Mouse (Mus musculus) ZHBTc4 (cell line): ENCODE data around the gene Rhot2.

ENCODE experiments used
- DNase-seq: peaks from one replicate; pipeline ENCODE4 v3.0.0-alpha.2; 2011; ENCODE audit warnings: low read depth, low spot score

Rhot2 gene

DNA sequence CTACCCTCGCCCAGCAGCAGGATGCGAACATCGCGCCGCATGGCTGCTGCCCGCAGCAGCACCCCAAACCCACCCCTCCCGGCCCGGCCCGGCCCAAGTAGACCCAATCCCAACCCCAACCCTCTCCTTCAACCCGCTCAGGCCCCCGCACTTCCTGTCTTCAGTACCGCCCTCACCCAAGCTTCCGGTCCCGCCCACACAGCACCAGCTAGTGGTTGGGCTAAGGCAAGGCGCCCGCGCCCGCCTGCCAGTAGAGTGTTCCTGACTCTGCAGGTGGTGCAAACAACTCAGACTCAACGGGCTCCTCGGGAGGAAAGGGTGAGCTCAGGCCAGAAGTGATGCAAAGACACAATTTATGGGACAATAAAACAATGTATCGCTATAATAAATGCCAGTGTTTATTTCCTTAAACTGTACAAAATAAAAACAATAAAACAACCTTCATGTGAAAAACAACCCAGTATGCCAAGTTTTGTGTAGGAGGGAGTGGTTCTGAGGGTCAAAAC lies at the start of gene Rhot2:
TSS of gene Rhot2 (minus strand) at position 456 of the 506 bp plus-strand sequence.
- DNase-seq = peak; percentile 96

DNA sequence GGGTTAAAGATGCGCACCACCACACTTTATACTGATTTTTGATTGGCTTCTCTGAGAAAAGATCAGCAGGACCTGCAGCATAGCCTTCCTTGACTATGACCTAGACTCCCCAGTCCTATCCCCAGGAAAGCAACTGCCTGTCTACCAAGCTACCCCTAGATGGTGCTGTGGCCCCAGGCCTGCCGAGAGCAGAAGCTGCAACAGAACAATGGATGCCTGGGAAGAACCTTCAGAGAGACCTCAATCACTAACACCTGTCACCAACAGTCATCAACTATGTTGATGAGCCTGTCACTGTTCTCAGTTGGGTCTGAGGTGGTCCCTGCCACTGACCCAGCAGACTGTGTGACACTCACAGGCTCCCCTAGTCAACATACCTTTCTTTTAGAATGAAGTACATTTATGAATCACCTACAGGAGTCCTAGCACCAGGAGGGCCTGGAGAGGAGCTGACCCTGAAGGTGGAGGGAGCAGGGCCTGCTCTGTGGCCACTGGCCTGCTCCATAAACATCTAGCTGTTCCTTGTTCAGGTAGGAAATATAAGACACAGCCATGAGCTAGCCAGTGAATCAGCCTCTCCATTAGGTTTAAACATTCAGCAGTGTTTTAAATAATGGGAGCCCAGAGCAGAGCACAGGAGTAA lies 49.4 kb upstream of the Rhot2 start:
- peak; percentile 83 for DNase-seq

DNA sequence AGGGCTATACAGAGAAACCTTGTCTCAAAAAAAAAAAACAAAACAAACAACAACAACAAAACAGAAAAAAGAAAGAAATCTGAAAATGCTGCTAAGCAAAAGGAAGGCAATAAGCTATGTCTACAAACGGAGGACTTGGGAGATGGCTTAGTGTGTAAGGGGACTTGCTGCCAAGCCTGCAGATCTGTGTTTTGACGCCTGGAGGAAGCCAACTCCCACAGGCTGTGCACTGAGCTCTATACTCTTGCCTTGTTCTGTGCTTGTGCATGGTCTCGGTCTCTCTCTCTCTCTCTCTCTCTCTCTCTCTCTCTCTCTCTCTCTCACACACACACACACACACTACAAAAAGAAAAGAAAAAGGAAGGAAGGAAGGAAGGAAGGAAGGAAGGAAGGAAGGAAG lies 44.2 kb upstream of the Rhot2 start:
- DNase-seq = no peak

DNA sequence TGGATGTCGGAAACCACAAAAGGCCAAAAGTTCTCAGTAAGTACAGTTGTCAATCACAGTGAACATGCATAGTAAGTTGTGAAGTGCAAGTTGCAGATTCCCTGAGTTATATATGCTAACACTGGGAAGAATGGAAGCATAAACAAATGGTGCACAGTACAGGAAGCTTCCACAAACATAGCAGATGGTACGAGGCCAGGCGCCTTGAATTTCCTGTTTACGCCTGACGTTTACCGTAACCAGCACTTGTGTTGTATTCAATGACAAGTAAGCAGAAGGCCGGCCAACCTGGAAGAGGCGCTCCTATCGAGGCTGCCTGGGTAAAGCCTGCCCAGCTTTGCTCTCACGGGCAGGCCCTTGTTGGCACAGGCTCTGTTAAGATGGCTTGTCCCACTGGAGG lies 42.8 kb upstream of the Rhot2 start:
- DNase-seq = no peak

- DNase-seq = no peak
These were observed 42.2 kb upstream of the Rhot2 start for GRCm38 (mm10) chr17:25886806-25887205.

- DNase-seq = peak; percentile 79
These were observed 41.0 kb upstream of the Rhot2 start for GRCm38 (mm10) chr17:25885636-25886035.

DNA sequence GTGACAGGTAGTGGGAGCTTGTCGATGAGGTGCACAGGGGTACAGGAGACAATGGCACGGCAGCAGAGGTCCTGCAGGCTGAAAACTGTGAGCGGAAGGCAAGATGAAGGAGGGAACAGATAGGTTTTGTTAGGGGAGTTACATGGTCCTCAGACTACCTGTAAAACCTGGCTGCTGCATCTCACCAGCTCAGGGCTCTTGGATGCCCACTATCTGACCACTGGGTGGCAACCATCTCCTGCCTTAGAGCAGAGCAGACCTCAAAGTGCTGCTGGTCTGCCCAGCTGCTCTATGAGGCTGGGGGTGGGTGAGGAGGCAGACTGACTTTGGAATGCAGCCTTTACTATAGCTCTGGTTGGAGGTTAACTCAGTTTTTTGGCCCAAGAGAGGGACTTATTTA lies 39.2 kb upstream of the Rhot2 start:
- DNase-seq = no peak

DNA sequence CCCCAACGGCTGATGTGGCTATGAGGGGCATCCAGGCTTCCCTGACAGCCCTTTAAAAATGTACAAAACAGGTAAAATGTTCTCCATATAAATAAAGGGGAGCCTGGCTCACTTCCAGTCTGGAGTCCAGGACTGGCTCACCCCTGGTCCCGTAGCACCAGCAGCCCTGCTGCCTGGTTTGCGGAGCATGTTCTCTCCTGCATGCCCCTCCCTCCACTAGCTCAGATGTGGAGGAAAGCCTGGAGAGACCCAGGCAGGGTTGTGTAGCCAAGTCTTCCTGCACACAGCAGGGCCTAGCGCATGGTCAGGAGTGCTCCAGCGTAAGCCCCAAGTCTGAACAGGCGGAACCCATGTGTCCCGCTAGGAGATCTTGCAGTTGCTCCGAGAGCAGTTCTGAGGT lies 38.6 kb upstream of the Rhot2 start:
- DNase-seq = no peak

- no peak for DNase-seq
These were observed 37.7 kb upstream of the Rhot2 start for GRCm38 (mm10) chr17:25882306-25882705.

- DNase-seq = no peak
These were observed 37.0 kb upstream of the Rhot2 start for GRCm38 (mm10) chr17:25881691-25882090.

- peak; percentile 89 for DNase-seq
These were observed 36.4 kb upstream of the Rhot2 start for GRCm38 (mm10) chr17:25880913-25881641.

DNA sequence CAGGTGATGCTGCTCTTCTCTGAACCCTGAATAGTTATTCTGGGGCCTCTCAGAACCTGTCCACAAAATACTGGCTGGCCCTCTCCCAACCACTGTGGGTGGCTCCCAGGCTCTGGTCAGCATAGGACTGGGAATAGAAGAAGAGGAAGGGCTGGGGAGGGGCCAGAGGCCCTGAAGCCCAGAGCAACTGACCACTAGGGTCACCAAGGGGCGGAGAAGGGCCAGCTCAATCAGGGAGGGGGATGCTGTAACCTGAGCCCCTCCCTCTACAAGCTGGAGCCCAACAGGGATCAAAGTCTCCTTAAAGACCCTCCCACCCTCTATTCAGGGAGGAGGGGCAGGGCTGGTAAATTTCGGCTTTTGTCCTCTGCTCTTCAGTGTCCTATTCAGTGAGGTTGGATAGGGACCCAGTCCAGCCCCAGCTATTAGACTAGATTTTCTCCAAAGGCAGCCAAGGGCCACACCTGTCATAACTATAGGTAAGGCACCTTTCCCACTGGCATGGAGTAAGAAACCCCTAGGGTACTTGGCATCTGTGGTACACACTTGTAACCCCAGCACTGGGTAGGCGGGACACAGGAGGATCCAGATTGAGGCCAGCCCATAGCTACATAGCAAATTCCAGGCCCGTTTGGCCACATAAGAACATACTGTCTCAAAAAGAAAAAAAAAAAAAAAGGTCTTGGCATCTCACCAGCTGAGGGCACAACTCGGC lies 35.7 kb upstream of the Rhot2 start, which contains the start of gene Wfikkn1:
TSS of gene Wfikkn1 (minus strand) at position 663 of the 715 bp plus-strand sequence.
- DNase-seq = no peak

DNA sequence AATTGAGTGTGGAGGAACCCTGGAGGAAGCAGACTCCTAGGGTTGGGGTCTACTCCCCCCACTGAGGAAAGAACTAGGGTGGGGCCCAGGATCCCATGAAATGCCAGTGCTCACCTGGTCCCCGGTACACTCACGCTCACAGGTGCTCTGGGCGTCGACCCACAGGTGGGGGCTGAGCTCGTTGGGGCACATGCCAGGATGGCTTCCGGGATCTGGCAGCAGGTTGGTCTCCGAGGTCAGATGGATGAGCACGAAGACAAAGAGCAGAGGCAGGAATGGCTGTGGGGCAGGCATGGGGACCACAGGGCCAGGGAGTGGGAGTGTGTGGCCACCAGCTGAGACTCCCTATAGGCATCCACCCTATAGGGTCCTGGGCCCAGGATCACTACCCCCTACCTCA lies 35.1 kb upstream of the Rhot2 start:
- no peak for DNase-seq

- peak; percentile 93 for DNase-seq
These were observed 34.6 kb upstream of the Rhot2 start for GRCm38 (mm10) chr17:25879261-25879660.

GRCm38 (mm10) chr17:25878611-25879180 lies 34.0 kb upstream of the Rhot2 start:
- no peak for DNase-seq

GRCm38 (mm10) chr17:25877741-25878610 lies 33.3 kb upstream of the Rhot2 start:
- no peak for DNase-seq

GRCm38 (mm10) chr17:25877025-25877424 lies 32.4 kb upstream of the Rhot2 start:
- no peak for DNase-seq

GRCm38 (mm10) chr17:25876347-25876915 lies 31.8 kb upstream of the Rhot2 start:
- no peak for DNase-seq

DNA sequence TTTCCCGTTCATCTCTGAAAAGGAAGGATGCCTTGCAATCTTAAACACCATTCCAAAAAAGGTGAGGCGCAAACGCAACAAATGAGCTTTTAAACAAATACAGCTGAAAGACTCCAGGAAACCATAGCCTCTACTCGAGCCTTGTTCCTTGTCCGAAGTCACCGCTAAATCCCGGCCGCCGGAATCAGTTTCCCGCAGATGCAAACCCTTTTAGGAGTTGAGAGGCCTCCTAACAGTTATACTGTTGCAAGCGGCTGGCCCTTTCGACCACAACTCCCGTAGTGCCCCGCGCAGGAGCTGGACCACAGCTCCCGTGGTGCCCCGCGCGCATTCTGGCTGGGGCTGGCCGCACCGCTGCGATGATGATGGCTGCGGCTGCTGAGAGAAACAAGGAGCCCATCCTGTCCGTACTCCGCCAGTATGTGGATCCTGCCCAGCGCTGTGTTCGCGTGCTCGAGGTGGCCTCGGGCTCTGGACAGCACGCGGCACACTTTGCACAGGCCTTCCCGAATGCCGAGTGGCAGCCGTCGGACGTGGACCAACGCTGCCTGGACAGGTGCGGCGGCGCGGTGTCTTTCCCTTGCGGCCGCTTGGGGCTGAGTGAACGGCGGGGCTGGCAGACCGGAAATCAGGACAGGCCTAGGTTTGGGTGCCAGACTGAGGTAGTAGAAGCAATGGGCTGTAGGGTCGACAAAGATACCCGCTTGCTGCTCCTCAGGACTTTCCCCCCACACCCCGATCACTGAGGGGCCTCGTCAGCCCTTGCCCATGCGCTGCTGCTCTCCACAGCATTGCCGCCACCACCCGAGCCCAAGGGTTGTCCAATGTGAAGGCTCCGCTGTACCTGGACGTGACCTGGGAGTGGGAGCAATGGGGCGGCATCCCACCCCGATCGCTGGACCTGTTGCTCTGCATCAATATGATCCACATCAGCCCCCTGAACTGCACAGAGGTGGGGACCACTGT lies 30.8 kb upstream of the Rhot2 start:
- peak; percentile 81 for DNase-seq
